Mouse (Mus musculus): ENCODE results near the gene Dok3. TPM values are rescaled to one million over a fixed set of nuclear protein-coding genes. Genes with fewer than 3 reads are reported as not detected.

Dok3 gene
- polyA plus RNA-seq, 1 experiment from 2014 or later: 3.4 TPM

- peak; percentile 97 for ATAC-seq
- 1% methylated on average over 70 of the region's 70 CpGs for WGBS (ENCODE audit: insufficient replicate concordance)
- Histone ChIP-seq H3K9me3 (replicated peaks) (no peaks in the 10 kb centered on the region), H3K27me3 (replicated peaks) (no peaks in the 10 kb centered on the region), H3K36me3 (peaks cover 66% of the 10 kb centered on the region), H3K4me2 (peak within 1 kb of the TSS; percentile 95), H3K27ac (peak within 1 kb of the TSS; percentile 62), H3K4me3 (peak within 1 kb of the TSS; percentile 86), H3K9ac (peak within 1 kb of the TSS; percentile 84), H3K4me1 (peaks cover 35% of the 10 kb centered on the region)
Observed at GRCm38 (mm10) chr13:55536194-55537175, 7.4 kb upstream of the Dok3 start, which contains the start of gene Ddx41. Gene Ddx41 (minus strand): TSS chr13:55536658.

- Histone ChIP-seq H3K36me3 (peaks cover 66% of the 10 kb centered on the region), H3K27ac (peak overlapping the region; percentile 62)
- ATAC-seq: no peak
Observed at GRCm38 (mm10) chr13:55535796-55536193, 6.7 kb upstream of the Dok3 start.

GRCm38 (mm10) chr13:55535191-55535590 lies 6.1 kb upstream of the Dok3 start:
- Histone ChIP-seq H3K4me1 (peaks cover 26% of the 10 kb centered on the region), H3K27me3 (replicated peaks) (no peaks in the 10 kb centered on the region), H3K27ac (no peak overlapping the region), H3K4me3 (peak overlapping the region; percentile 86; the same call in 1 of the 2 replicates), H3K36me3 (peaks cover 66% of the 10 kb centered on the region), H3K4me2 (peak overlapping the region; percentile 95), H3K9ac (no peak overlapping the region), H3K9me3 (replicated peaks) (no peaks in the 10 kb centered on the region)
- 81% methylated on average over 15 of the region's 15 CpGs for WGBS (ENCODE audit: insufficient replicate concordance)
- no peak for ATAC-seq

More at GRCm38 (mm10) chr13:55535796-55536193, 6.7 kb upstream of the Dok3 start:
- WGBS (ENCODE audit: insufficient replicate concordance): 15% methylated on average over 17 of the region's 17 CpGs
- H3K4me1 ChIP-seq: peaks cover 29% of the 10 kb centered on the region
- H3K27me3 ChIP-seq (replicated peaks): no peaks in the 10 kb centered on the region
- H3K4me3 ChIP-seq: peak overlapping the region; percentile 86
- peak overlapping the region; percentile 84 for H3K9ac ChIP-seq
- no peaks in the 10 kb centered on the region for H3K9me3 ChIP-seq (replicated peaks)
- peak overlapping the region; percentile 95 for H3K4me2 ChIP-seq

DNA sequence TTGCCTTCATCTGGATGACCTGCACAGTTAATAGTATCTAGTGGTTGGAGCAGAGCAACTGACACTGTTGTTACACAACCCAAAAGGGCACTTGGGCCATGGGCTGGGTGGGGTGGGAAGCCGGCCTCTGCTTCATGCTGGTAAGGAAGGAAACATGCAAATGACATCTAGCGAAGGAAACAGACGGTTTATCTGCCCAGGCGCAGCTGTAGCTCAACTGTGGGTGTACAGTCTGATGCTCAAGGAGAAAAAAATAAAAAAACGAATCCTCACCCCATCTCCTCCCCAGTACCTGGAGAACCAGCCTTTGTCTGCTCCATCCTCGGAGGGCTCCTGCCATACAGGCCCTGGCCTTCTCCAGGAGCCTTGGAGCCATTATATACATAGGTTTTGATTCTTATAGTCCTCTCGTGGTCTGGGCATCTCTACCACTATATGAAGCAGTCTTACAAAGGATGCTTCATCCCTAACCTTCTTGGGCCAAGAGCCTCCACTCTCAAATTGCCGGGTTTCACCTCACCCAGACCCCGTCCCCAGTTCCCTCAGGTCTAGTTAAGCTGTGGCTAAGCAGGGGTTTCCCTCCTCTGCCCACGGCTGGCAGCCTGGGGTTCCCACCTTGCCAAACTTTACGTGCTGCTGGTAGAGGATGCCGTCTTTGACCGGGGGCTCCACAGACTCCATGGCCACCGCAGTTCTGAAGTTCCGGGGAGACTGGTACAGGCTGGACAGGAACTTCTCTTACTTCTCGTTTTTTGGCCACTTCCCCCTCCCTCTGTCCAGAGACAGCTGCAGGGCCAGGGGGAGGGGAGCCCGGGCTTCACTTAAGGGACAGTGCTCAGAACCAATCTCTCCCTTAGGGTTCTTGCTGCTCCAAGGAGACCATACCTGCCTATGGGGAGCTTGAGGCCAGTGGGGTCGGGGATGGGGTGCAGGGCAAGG lies 993 bp downstream of the Dok3 start:
- Histone ChIP-seq H3K4me2 (peak overlapping the region; percentile 21), H3K4me3 (0 out of 2 replicates have a peak overlapping the region, but pooled peaks have one; percentile 11), H3K36me3 (peaks cover 46% of the 10 kb centered on the region), H3K9ac (peak overlapping the region; percentile 45; the same call in 1 of the 2 replicates), H3K4me1 (peaks cover 44% of the 10 kb centered on the region), H3K27me3 (replicated peaks) (no peaks in the 10 kb centered on the region), H3K9me3 (replicated peaks) (no peaks in the 10 kb centered on the region), H3K27ac (peak overlapping the region; percentile 73)
- ATAC-seq: peak; percentile 53
- WGBS (ENCODE audit: insufficient replicate concordance): 24% methylated on average over 18 of the region's 18 CpGs

GRCm38 (mm10) chr13:55527212-55527611 lies 1.9 kb downstream of the Dok3 start:
- Histone ChIP-seq H3K9ac (no peak overlapping the region), H3K27me3 (replicated peaks) (no peaks in the 10 kb centered on the region), H3K4me2 (peak overlapping the region; percentile 21), H3K36me3 (peaks cover 39% of the 10 kb centered on the region), H3K27ac (peak overlapping the region; percentile 73), H3K9me3 (replicated peaks) (no peaks in the 10 kb centered on the region), H3K4me1 (peaks cover 48% of the 10 kb centered on the region), H3K4me3 (0 out of 2 replicates have a peak overlapping the region, but pooled peaks have one; percentile 11)
- WGBS (ENCODE audit: insufficient replicate concordance): 72% methylated on average over 16 of the region's 16 CpGs
- 0 out of 2 replicates have a peak, but pooled peaks have one; percentile 1 for ATAC-seq

- peaks cover 48% of the 10 kb centered on the region for H3K4me1 ChIP-seq
- ATAC-seq: no peak
- H3K36me3 ChIP-seq: peaks cover 26% of the 10 kb centered on the region
- no peak overlapping the region for H3K9ac ChIP-seq
- WGBS (ENCODE audit: insufficient replicate concordance): 70% methylated on average over 16 of the region's 16 CpGs
- no peak overlapping the region for H3K4me2 ChIP-seq
- no peak overlapping the region for H3K4me3 ChIP-seq
- no peak overlapping the region for H3K27ac ChIP-seq
- no peaks in the 10 kb centered on the region; the same call in 1 of the 2 replicates for H3K27me3 ChIP-seq (replicated peaks)
- H3K9me3 ChIP-seq (replicated peaks): no peaks in the 10 kb centered on the region
Observed at GRCm38 (mm10) chr13:55525733-55526553, 3.2 kb downstream of the Dok3 start.

DNA sequence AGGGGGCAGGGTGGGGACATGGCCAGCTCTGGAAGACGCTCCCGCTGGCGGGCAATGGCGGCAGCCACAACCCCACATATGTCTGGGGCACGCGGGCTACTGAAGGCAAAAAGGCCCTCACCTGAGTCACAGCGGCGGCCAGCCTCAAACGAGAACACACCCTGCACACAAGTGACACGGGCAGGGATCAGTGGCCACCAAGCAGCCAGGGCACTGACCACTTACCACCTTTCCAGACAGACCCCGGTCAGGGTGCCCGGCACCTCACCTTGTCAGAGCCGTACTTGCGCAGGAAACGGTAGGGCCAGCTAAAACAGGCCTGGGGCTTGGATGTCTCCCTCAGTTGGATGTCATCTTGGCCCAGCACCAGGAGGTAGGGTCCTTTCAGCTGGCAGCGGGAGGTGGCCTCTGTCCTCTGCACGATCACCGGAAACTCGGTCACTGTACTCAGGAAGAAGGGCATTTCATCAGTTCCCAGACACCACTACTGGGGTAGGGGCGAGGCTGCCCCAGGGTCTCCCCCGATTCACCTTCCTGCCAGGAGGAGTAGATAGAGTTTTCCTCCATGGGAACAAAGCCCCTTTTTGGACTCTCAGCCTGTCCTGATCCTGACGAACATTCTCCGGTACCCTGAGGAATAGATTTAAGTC lies 5.0 kb downstream of the Dok3 start:
- Histone ChIP-seq H3K4me2 (no peak overlapping the region), H3K4me1 (peaks cover 35% of the 10 kb centered on the region), H3K4me3 (no peak overlapping the region), H3K9me3 (replicated peaks) (no peaks in the 10 kb centered on the region), H3K36me3 (peaks cover 7% of the 10 kb centered on the region), H3K27ac (0 out of 2 replicates have a peak overlapping the region, but pooled peaks have one; percentile 12), H3K27me3 (replicated peaks) (peaks cover 3% of the 10 kb centered on the region; the same call in 1 of the 2 replicates), H3K9ac (no peak overlapping the region)
- ATAC-seq: no peak
- 82% methylated on average over 23 of the region's 23 CpGs for WGBS (ENCODE audit: insufficient replicate concordance)

GRCm38 (mm10) chr13:55523278-55523677 lies 5.8 kb downstream of the Dok3 start:
- WGBS (ENCODE audit: insufficient replicate concordance): 71% methylated on average over 17 of the region's 17 CpGs
- peaks cover 6% of the 10 kb centered on the region; the same call in 1 of the 2 replicates for H3K36me3 ChIP-seq
- no peak overlapping the region for H3K4me3 ChIP-seq
- peaks cover 3% of the 10 kb centered on the region; the same call in 1 of the 2 replicates for H3K27me3 ChIP-seq (replicated peaks)
- no peak overlapping the region for H3K4me2 ChIP-seq
- H3K9ac ChIP-seq: no peak overlapping the region
- H3K9me3 ChIP-seq (replicated peaks): no peaks in the 10 kb centered on the region
- ATAC-seq: peak; percentile 44; the same call in 1 of the 2 replicates
- H3K4me1 ChIP-seq: peaks cover 27% of the 10 kb centered on the region
- H3K27ac ChIP-seq: no peak overlapping the region

DNA sequence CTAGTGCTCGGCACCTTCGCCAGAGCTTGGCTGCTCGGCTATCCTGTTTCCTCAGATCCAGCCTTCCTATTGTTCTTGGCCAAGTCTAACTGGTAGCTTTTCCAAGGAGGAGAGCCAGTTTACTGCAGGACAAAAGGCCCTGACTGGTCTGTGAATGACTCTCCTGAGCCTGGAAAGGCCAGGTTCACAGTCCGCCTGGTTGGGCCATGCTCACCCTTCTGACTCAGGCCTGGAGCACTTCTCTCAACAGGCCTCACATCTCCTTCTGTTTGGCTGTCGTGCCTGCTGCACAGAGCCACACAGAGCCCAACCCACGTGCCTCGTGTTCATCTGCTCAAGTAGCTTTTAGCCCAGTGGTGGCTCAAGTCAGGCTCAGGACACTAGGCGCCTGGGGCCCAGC lies 6.4 kb downstream of the Dok3 start:
- H3K4me2 ChIP-seq: no peak overlapping the region
- no peak; the same call in 1 of the 2 replicates for ATAC-seq
- H3K4me3 ChIP-seq: no peak overlapping the region
- H3K4me1 ChIP-seq: peaks cover 22% of the 10 kb centered on the region
- peaks cover 6% of the 10 kb centered on the region; the same call in 1 of the 2 replicates for H3K36me3 ChIP-seq
- peaks cover 6% of the 10 kb centered on the region; the same call in 1 of the 2 replicates for H3K27me3 ChIP-seq (replicated peaks)
- no peak overlapping the region for H3K9ac ChIP-seq
- H3K27ac ChIP-seq: no peak overlapping the region
- 69% methylated on average over 8 of the region's 8 CpGs for WGBS (ENCODE audit: insufficient replicate concordance)
- no peaks in the 10 kb centered on the region for H3K9me3 ChIP-seq (replicated peaks)

DNA sequence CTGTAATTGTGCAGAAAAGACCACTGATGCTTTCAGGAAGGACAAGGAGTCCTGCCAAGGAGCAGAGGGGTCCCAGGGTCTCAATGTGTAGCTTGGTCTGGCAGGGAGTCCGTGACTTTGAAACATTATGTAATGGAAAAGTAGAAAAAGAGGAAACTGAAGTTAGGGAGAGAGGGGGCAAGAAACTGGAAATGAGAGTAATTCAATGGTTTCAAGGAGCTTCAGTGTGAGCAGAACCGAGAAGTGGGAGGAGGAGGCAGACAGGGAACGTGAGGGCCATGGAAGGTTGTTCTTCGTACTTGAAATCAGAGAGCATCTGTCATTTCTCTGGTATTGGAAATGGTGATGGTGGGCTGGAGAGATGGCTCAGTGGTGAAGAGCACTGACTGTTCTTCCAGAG lies 9.5 kb downstream of the Dok3 start:
- Histone ChIP-seq H3K27ac (no peak overlapping the region), H3K4me1 (0 out of 2 replicates have a peak, but pooled peaks cover 14% of the 10 kb centered on the region), H3K36me3 (peaks cover 6% of the 10 kb centered on the region; the same call in 1 of the 2 replicates), H3K9ac (no peak overlapping the region), H3K4me2 (no peak overlapping the region), H3K4me3 (no peak overlapping the region), H3K27me3 (replicated peaks) (peaks cover 19% of the 10 kb centered on the region), H3K9me3 (replicated peaks) (no peaks in the 10 kb centered on the region)
- WGBS (ENCODE audit: insufficient replicate concordance): 52% methylated on average over 4 of the region's 4 CpGs
- no peak for ATAC-seq

Measured in liver, embryonic 12.5 days (tissue).